Mouse (Mus musculus) effector memory CD4-positive, alpha-beta T cell, adult 5 months (primary cell): Measurements from ENCODE around the gene Fnbp4. TPM values are rescaled to one million over a fixed set of nuclear protein-coding genes. Genes with fewer than 3 reads are reported as not detected.

Source experiments
- polyA plus RNA-seq: library from polyadenylated mRNA; unstranded; fragments of 100-300 nt; shearing (Covaris generic); gene quantifications from one replicate; pipeline ENCODE4 v1.2.1, GENCODE M21; 2017

Gene Fnbp4
- 287 TPM for polyA plus RNA-seq

GRCm38 (mm10) chr2:90745053-90745678, at the start of gene Fnbp4:
Gene Fnbp4 (plus strand): TSS chr2:90745370.

GRCm38 (mm10) chr2:90782458-90782857, 37.3 kb downstream of the Fnbp4 start, which contains the start of gene Agbl2:
Gene Agbl2 (plus strand): TSS chr2:90782727.

Other genes with a start within 250 kb of the Fnbp4 start
- gene Ptprj, start 164.7 kb upstream of the Fnbp4 start, polyA plus RNA-seq, result 13.2 TPM
- 39.3 TPM for gene Nup160, start 68.2 kb upstream of the Fnbp4 start, polyA plus RNA-seq
- gene Agbl2, start 37.4 kb downstream of the Fnbp4 start, polyA plus RNA-seq, result not detected
- gene Mtch2, start 101.8 kb downstream of the Fnbp4 start, polyA plus RNA-seq, result 107 TPM
- gene C1qtnf4, start 140.5 kb downstream of the Fnbp4 start, polyA plus RNA-seq, result 4.1 TPM
- 19.2 TPM for gene Kbtbd4, start 159.4 kb downstream of the Fnbp4 start, polyA plus RNA-seq
- 114 TPM for gene Ndufs3, start 159.5 kb downstream of the Fnbp4 start, polyA plus RNA-seq
- 129 TPM for gene Celf1, start 195.0 kb downstream of the Fnbp4 start, polyA plus RNA-seq